Mouse (Mus musculus): ENCODE measurements around the gene Pigt.

The Pigt gene

DNA sequence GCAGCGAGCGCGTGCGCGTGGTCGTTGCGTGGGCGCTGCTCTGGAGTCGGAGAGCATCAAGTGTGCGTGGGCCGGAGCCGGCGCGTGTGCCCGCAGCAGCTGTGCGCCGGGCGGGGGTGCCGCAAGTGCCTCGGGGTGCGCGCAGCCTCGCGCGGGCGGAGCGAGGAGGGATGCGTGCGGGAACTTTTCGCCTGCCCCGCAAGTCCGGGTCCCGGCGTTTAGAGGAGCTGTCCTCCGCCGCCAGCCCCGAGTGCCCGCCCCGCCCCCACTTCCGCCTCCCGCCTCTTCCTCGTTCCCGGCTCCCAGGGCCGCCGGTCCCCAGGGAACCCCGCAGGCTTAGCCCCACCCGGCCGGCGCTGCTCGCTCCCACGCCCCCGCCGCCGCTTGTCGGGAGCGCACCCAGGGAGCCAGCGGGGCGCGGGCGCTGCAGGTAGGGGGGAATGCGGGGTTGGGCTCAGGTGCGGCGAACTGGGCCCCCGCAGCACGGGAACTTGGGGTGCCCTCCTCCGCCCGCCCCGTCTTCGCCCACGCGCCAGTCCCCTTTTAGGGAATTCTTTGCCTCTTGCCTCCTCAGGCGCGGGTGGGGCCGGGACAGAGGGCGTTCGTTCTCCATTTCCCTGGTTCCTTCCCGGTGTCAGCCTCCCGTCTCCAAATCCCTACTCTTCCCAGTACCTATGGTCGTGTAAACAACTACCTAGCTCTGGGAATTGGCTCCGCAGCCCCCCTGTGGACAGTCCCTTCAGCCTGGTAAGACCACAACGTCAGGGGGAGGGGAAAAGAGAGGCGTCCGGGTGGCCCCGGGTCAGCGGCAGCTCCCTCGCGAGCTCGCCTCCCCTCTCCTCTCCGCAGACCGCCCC lies 10.8 kb upstream of the Pigt start:
- DNase-seq (ENCODE audit: low spot score in 2 of 2), result peak; percentile 70 to 73

DNA sequence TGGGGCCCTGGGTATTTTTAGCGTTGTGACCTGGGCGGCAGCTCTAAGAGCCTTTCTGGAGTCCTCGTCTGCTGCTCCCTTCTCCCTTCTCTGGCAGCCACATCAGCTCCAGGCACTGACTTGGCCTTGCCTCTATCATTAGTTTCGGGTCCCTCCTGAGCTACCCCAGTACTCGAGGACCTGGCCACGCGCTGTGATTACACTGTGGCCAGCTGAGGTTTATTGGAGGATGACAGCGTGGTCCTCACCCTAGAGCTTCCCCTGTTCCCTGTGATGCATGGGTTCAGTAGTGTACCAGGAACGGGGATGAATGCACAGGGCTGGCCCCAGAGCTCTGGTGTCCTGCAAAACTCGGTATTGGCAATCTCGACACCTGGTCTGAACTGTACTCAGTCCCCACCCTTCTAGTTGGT lies 10.2 kb upstream of the Pigt start:
- no peak for DNase-seq (ENCODE audit: low spot score in 2 of 2)

DNA sequence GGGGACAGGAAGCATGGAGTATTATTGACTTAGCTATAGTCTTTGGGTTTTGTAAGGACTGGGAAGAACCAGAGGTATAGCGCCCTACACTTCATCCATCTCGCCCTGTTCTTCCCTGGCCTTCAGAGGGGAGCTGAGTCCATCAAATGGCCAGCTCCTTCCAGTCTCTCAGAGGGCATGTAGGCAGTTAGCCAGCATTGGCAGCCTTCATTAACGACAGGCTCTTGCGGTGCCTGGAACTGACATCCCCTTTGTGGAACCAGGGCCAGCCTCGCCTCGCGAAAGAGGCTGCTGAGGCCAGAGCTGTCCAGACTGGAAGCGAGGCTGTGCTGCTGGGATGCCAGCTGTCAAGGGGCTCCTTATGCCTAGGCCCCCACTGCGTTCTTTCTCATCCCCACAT lies 9.5 kb upstream of the Pigt start:
- no peak for DNase-seq (ENCODE audit: low spot score in 2 of 2)

DNA sequence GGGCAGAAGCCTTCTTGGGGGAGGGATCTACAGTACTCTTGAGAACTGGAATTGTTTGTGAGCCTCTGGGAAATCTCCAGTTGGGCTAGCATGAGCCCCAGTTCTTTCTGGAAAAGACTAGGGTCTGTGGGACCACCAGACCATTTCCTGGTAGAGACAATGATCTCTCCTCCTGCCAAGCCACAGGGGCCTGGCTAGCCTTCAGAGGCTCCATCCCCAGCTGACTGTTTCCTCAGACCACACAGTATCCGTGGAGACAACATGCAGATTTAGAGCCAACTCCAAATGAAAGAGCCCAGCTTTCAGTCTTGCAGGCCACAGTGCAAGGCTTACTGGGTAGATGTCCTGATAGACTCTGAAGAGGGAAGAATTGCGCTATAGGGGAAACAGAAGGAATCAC lies 3.2 kb upstream of the Pigt start:
- no peak for DNase-seq (ENCODE audit: low spot score in 2 of 2)

DNA sequence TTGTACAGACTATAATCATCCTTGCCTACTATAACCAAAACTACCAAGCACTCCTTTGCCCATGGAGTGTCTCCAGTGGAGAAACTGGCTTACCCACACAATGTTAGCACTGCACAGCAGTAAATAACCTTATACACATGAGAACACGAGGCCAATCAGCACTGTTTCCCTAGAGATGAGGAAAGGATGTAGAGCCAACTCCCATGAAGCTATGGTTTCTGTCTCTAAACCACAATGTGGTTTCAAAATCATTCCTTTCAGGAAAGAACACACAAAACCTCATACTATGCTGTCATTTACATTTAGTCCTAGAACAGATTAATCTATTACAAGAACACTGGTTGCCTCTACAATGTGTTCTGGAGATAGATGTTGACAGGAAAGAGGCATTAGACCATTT lies 989 bp upstream of the Pigt start:
- no peak for DNase-seq (ENCODE audit: low spot score in 2 of 2)

DNA sequence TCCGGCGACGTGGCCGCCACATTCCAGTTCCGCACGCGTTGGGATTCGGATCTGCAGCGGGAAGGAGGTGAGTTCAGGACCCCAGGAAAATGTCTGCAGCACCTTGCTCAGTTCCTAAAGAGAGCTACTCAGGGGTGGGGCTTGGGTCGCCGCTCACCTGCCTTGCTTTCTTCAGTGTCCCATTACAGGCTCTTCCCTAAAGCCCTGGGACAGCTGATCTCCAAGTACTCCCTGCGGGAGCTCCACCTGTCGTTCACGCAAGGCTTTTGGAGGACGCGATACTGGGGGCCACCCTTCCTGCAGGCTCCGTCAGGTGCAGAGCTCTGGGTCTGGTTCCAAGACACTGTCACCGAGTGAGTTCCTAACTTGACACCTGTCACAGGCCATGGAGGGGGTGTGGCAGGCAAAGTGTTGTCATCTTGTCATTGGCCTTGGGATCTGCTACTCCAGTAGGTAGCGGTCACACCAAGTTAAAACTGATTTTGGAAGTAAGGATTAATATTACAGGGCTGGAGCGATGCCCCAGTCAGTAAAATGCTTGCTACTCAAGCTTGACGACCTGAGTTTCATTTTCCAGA lies 460 bp downstream of the Pigt start:
- no peak for DNase-seq (ENCODE audit: low spot score in 2 of 2)

DNA sequence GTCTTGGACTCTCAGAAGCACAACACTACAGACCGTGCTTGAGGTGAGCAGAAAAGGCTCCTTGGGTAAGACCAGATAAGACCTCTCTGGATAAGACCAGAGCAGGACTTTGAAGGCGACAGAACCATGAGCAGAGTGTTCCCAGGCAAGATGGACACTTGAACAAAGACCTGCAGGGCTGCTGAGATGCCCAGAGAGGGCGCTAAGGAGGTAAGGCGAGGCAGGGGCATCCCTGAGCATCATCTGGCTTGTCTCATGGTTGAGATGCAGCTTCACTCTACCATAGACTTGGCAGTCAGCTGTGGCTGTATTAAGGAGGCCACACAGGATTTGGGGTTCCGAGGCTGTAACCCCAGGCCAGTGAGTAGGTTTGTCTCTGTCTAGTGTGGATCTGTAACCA lies 2.0 kb downstream of the Pigt start:
- DNase-seq (ENCODE audit: low spot score in 2 of 2), result no peak

DNA sequence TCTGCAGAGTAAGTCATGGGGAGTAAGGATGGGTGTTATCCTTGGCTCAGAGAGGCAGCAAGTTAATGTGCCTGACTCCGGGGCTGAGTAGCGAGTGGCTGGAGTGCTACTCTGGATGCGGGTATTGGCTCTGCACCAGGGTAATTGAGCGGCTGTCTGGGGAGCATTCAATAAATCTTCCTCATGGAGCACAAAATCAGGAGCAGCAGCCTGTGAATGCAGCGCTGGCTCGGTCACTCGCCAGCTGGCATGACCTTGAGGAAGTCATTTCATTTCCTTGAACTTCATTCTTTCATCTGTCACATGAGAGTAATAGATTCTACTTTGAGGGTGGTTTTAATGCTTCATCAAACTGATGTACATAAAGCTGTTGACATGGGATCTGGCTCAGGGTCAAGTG lies 3.2 kb downstream of the Pigt start:
- DNase-seq (ENCODE audit: low spot score in 2 of 2), result no peak

DNA sequence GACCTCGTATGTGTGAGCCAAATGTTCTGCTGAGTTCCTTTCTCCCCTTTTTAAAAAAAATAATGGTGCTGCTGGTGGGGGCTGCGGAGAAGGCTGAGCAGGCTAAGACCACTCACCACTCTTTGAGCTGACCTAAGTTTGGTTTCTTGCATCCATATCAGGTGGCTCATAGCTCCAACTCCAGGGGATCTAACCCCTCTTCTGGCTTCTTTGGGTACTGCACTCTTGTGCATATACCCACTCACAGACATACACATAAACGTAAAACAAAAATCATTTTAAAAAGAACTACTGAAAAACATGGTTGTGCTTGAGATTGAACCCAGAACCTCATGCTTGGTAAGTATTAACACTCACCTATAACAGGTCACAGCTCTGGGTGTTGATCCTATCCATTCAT lies 7.6 kb downstream of the Pigt start:
- no peak for DNase-seq (ENCODE audit: low spot score in 2 of 2)

DNA sequence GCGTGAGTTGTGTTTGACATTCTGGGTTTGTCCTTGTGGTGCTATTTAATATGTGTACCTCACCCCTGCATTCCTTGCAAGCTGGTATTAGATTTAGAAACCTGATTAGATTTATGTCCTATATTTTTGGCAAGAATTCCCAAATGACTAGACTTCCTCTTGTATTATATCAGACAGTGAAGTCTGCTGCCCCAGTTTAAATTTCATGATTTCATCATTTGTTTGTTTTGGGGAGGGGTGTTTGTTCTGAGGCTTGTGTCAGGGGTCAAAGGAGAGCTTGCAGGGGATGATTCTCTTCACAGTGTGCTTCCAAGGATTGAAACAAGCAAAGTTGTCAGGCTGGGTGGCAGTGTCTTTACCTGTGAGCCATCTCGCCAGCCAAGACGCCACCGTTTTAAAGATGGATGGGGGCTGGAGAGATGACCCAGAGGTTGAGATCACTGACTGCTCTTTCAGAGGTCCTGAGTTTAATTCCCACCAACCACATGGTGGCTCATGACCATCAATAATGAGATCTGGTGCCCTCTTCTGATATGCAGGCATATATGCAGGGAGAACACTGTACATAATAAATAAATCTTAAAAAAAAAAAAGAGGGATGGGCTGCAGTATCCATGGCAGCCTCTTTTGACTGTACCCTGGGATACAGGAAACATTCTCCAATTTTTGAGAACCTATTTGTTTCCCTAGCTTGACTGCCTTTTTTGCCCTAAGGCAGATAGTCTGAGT lies 8.5 kb downstream of the Pigt start:
- DNase-seq (ENCODE audit: low spot score in 2 of 2), result no peak

DNA sequence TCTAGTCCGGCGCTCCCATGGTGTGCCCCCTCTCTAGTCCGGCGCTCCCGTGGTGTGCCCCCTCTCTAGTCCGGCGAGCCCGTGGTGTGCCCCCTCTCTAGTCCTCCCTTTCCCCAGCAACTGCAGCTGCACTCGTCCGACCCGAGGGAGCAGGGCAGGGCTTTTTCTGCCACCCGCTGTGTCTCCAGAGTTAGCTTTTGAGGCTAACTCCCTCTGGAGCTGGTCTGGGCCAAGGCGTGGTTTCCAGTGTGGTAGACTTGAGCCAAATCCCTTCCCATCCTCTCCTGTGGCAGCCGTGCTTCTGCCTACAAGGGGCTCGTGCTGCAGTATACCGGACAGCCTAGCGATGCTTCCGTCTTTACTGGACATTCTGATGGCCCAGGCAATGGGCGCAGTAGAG lies 10.5 kb downstream of the Pigt start:
- no peak for DNase-seq (ENCODE audit: low spot score in 2 of 2)

DNA sequence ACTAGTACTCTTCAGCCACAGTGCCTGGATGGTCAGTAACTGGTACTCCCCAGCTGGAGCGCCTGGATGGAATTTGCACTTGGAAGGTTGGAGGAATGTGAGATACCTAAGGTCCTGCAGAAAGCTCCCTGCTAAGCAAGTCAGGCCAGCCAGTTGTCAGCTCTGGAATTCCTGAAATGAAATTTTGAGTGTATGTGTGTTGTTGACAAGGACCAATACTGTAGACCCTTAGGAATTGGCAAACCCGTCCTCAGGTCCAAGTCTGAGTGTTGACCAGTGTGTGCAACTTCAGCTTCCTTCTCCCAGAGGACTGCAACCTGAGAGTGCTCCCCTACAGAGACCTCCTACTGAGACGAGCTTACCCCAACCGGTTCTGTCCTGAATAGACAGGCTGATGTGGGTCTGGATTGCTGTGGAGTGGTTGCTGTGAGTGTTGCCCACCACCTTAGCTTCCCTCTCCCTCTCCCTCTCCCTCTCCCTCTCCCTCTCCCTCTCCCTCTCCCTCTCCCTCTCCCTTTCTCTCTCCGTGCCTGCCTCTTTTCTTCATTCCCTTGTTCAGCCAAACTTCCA lies 13.4 kb downstream of the Pigt start:
- no peak for DNase-seq (ENCODE audit: low spot score in 2 of 2)

DNA sequence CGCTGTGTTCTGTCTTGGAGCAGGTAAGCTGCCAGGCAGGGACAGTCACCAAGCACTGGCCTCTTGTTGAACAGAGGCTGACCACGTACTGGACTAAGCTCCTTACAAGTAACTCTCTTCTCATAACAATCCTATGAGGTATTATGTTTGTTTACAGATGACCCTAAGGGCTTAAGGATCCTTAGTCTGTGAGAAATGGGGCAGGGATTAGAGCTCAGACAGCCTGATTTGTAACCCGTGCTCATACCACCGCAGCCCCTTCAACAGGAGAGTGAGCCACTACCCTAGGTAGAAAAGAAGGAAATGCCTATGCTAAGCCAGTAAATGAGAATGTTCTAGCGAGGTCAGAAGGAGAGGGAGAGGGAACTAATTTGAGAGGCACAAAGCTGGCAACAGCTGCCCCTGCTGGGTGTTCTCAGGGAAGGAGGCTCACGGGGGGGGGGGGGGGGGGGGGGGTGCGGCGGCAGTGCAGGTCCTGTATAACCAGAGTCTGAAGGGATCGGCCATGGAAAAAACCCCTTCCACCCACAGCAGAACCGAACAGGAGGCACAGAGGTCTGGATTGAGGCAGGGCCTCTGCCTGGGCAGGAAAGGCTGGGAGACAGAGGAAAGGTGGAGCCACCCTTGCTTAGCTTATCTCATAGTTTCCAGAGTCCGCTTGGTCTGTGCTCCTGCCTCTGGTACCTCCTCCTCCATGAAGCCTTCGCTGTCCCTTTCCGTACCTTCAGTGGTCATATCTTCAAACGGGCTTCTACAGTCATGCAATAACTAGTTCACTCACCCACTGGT lies 15.0 kb downstream of the Pigt start:
- DNase-seq (ENCODE audit: low spot score in 2 of 2), result peak; percentile 26 to 52

DNA sequence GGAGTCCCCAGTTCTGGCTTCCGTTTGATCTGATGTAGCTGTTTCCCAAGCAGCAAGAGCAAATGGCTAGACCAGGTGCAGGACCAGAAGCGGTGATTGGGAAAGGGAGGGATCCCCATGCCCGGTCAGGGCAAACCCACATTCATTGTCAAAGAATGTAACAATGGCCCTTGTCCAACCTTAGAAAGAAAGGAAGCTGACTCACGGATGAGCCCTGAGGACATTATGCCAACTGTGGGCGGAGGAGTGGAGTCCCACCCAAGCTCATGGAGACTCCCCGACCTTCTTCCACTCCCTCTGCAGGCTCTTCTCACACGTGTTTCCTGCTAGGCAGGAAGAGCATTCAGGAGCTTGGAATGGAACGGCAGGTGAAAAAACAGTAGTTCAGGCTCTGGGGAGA lies 16.1 kb downstream of the Pigt start:
- DNase-seq (ENCODE audit: low spot score in 2 of 2), result peak; percentile 76 to 89

DNA sequence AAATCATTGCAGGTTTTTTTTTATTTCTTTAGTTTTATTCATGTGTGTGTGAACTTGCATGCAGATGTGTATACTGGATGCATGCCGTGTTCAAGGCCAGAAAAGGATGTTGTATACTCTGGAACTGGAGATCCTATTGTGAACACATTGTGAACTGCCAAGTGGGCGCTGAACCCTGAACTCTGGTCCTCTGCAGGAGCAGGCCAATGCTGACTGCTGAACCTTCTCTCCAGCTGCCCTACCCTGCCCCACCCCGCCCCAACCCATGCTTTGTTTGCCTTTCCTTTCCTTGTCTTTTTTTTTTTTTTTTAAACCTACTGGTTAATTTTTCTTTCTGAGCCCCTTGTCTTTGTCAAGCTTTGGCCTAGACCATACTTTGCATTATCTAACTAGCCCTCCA lies 17.6 kb downstream of the Pigt start:
- DNase-seq (ENCODE audit: low spot score in 2 of 2), result no peak

DNA sequence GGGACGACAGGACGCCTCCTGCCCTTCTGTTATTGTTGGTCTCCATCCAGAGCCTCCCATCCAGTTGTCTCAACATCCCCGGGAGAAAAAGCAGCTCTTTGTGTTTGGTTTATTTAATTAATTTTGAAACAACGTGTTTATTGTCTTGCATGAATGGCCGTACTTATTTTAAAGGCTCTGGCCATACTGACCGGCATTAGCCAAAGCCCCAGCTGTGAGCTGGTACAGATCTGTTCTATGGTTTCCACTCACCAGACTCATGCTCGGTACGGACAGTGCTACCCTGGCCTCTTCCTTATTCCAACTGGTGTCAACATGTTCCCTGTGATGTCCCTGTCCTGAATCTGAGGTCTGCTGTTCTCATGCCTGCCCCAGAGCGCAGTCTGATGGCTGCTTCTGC lies 18.6 kb downstream of the Pigt start:
- DNase-seq (ENCODE audit: low spot score in 2 of 2), result no peak

DNA sequence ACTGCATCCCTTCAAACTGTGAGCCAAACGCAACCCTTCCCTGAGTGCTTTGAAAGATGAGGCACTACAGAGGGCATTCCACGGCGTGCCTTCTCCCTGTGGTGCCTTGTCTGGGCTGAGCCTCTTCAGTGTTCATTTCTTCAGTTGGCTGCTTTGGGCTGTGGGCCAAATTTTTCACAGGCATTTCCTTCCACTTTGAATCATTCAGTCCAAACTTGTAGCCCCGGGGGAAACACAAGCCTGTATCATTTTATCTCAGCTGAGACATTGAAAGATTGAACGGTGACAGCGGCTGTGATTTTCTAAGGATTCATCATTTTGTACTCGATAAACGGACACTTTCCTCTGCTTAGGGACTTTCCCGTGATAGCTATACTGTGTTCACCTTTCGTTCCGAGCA lies 19.3 kb downstream of the Pigt start:
- no peak for DNase-seq (ENCODE audit: low spot score in 2 of 2)

DNA sequence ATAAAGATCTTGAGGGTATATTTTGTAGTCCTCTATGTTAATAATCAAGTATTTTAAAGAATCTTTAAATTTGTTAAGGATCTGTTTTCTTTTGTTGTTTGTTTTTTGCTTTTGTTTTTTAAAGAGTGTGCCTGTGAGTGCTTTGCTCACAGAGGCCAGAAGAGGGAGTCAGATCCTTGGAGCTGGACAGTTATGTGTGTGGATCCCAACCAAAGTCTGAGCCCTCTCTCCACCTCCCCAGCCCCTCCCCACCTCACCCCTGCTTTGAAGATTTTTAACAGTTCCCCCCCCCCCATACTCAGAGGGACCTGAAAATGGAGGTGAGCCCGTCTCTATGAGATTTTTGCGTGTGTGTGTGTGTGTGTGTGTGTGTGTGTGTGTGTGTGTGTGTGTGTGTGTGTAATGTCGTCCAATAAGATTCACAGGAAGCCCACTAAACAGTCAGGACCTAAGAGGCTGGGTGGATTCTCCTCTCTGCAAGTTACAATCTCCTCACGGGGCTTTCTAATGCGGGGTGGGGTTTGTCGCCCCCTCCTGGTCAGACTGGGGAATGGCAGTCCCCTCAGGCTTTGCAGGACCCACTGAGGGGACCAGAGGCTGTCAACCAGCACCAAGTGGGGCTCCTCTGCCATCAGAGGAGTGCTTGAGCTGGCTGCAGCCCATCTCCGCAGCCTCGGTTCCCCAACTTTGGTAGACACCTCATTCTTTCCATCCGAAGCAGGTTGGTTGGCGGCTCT lies 20.3 kb downstream of the Pigt start:
- DNase-seq (ENCODE audit: low spot score in 2 of 2), result peak; percentile 55 to 64

DNA sequence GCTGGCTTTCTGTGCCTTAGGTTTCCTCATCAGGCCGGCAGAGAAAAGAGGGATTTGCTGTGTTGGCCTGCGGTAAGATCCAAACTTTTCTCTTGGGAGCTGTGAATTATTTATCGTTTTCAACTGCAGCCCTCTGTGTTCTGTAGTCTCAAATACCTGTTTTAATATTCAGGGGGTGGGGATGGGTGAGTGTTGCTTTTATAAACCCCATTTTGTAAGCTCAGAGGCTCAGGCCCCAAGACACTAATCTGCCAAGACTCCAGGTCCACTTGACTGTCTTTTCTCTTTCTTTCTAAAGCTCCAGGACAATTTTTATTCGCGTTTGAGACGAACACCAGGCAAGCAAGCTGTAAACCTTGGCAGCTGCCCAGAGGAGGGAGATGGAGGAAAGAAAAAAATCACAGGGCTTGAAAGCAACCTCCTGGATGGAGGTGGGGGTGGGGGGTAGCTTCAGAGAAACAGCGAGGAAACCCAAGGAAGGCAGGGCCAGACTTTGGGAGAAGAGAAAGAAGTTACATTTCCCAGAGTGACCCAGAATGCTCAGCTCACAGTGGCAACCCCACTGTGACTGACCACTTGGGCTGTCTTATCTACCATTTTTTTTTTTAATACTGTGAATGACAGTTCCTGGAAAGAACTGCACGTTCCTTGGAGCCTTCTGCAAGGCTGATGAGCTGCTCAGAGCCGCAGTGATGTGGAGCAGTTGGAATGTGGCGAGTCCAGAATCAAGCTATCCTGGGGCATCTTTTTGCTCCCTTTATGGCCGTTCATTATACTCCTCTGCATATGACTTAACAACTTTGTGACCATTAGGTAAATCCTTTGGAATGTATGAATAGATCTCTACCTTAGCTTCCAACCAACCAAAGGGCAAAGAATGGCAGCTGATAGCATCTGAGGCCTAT lies 21.2 kb downstream of the Pigt start:
- no peak for DNase-seq (ENCODE audit: low spot score in 2 of 2)

DNA sequence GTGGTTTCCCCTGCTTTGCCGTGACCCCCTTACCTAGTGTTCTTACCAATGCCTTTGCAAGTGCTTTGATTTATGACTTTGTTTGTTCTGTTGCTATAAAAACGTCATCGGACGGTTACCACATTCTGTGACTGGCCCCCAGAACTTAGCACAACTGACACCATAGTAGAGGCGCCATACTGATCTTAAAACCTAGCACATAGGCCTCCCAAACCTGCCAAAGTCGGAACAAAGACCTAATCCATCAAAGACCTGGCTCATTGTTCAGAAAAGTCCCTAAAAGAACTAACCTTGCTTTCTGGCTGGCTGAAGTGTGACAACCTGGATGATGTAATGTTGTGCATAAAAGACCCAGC lies 21.8 kb downstream of the Pigt start:
- DNase-seq (ENCODE audit: low spot score in 2 of 2), result no peak

Data from heart, adult 9 months (tissue).